ENCODE assay signal across 8 mouse cellular contexts in the genomic region with DNA sequence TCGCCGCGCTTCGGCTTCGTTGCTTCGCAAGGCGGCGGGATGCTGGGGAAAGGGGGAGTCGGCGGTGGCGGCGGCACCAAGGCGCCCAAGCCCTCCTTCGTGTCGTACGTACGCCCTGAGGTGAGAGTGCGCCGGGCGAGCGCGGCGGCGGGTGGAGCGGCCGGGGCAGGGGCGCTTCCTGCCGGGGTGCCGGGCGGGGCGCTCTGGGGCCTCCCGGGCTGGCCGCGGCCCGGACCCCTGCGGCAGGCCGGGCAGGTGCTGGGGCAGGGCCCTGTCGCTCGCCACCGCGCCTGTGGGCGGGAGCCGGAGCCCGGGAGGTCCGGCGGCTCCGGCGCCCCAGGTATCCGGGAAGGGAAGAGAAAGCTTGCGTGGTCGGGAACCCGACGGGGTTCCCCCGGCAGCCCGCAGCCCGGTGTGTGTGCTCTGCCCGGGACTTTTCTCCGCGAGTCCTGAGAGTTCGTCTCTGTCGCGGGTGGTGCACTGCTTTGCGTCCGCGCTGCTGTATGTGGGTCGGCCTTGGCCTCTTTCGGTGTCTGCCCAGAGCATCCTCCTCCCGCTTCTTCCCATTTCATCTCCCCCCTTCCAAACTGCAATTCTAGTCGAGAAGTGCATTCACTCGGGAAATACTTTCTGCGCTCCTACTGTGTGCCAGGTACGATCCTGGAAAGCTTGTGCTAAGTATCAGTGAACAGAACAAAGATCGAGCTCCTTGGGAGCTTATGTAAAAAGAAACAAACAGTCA. TPM values are rescaled to one million over a fixed set of nuclear protein-coding genes. Genes with fewer than 3 reads are reported as not detected.
DNase-seq lines count a peak whose midpoint lies in the region; ATAC-seq and TF ChIP-seq lines count a peak whose summit lies in the region.

No protein-coding gene starts in this region.

- no peaks in the 10 kb centered on the region for H3K27me3 ChIP-seq in C2C12 (ENCODE audit: control insufficient read depth, insufficient read depth, insufficient read length)
- H3K27me3 ChIP-seq in hindbrain, postnatal 0 days (ENCODE audit: insufficient read depth, low read length), result no peaks in the 10 kb centered on the region

- peak; percentile 80 for ATAC-seq in hindbrain, postnatal 0 days
- peak; percentile 17 for ATAC-seq in megakaryocyte, adult 5-6 weeks (ENCODE audit: poor library complexity, severe bottlenecking)

- DNase-seq in gastrocnemius, adult 2 months, result no peak
- no peak for DNase-seq in gastrocnemius, postnatal 25 days
- peak; percentile 45 for DNase-seq in embryo, embryonic 11 days
- peak; percentile 37 for DNase-seq in hindbrain, postnatal 0 days (ENCODE audit: low spot score)
- DNase-seq in urinary bladder, postnatal 14 days (ENCODE audit: low spot score), result no peak
- DNase-seq in urinary bladder, adult 2 months (ENCODE audit: low spot score), result no peak

- intact Hi-C loops in gastrocnemius, adult 2 months (cut with DNase I), result loop anchor here (5.0 kb wide), 2 partner anchors 37 to 117 kb away; partner anchors contain the start of genes 1810049J17Rik and Golph3

- peaks cover 54% of the 10 kb centered on the region for H3K79me2 ChIP-seq in C2C12 (ENCODE audit: control insufficient read depth, insufficient read depth)

- peak overlapping the region; percentile 97 for H3K27ac ChIP-seq in gastrocnemius, adult 2 months
- peak overlapping the region; percentile 90 for H3K27ac ChIP-seq in hindbrain, postnatal 0 days

- peak overlapping the region; percentile 65 for H3K4me2 ChIP-seq in hindbrain, postnatal 0 days (ENCODE audit: low read depth, low read length)

- WGBS in hindbrain, postnatal 0 days, result 2% methylated on average over 68 of the region's 73 CpGs

- H3K4me1 ChIP-seq in hindbrain, postnatal 0 days (ENCODE audit: insufficient read depth, low read length), result peaks cover 12% of the 10 kb centered on the region

- peak overlapping the region; percentile 95 for H3K4me3 ChIP-seq in gastrocnemius, adult 2 months
- peak overlapping the region; percentile 90 for H3K4me3 ChIP-seq in C2C12 (ENCODE audit: insufficient read depth, poor library complexity, severe bottlenecking)
- peak overlapping the region; percentile 98 for H3K4me3 ChIP-seq in hindbrain, postnatal 0 days (ENCODE audit: low read length)

- peaks cover 9% of the 10 kb centered on the region for H3K36me3 ChIP-seq in C2C12 (ENCODE audit: control insufficient read depth, insufficient read depth)
- no peaks in the 10 kb centered on the region for H3K36me3 ChIP-seq in hindbrain, postnatal 0 days (ENCODE audit: insufficient read depth, low read length)

- H3K9ac ChIP-seq in hindbrain, postnatal 0 days (replicated peaks; ENCODE audit: low read length), result peak overlapping the region; percentile 94

- no peak for TF ChIP-seq CTCF in gastrocnemius, adult 2 months (IDR thresholded peaks at IDR 0.05)
- no peak for TF ChIP-seq CTCF in C2C12 (IDR thresholded peaks at IDR 0.05; ENCODE audit: control insufficient read depth, insufficient read depth, insufficient read length)
- no peak for TF ChIP-seq CTCF in hindbrain, postnatal 0 days (IDR thresholded peaks at IDR 0.05; ENCODE audit: low read depth)

- H3ac ChIP-seq in C2C12 (ENCODE audit: control insufficient read depth, insufficient read length, low read depth), result peak overlapping the region; percentile 88

- H3K79me3 ChIP-seq in C2C12 (ENCODE audit: low read depth), result peaks cover 50% of the 10 kb centered on the region

- H3K9me3 ChIP-seq in hindbrain, postnatal 0 days (ENCODE audit: low read length), result no peaks in the 10 kb centered on the region

TF ChIP-seq in C2C12, 6 proteins besides CTCF, POLR2A, EP300 and RAD21:
- TF ChIP-seq FOSL1 (IDR thresholded peaks at IDR 0.05; ENCODE audit: insufficient read depth, low read length, poor library complexity, severe bottlenecking) (no peak), CEBPB (IDR thresholded peaks at IDR 0.05; ENCODE audit: low read depth) (no peak), MYOD1 (IDR thresholded peaks at IDR 0.05; ENCODE audit: control insufficient read depth, insufficient read length, low read depth) (no peak)

RNA-seq across cellular contexts. Expression of gene Mtmr12, which starts 0.5 kb away (rescaled TPM):
- 1 to 10 TPM; 3.5 to 5.6 TPM for total RNA-seq in gastrocnemius, adult 2 months (2021)
- total RNA-seq in gastrocnemius, postnatal 25 days (2021), result 1 to 10 TPM; 3.1 to 4.7 TPM
- polyA plus RNA-seq in C2C12 (2012; fragmentation: generic; extraction: Trizol), result 7.9 TPM
- 10.7 and 12.6 TPM in 2 replicates for total RNA-seq in hindbrain, postnatal 0 days (2014; rRNA removed)
- polyA plus RNA-seq in hindbrain, postnatal 0 days (2015; fragmentation: Nextera tagmentation; extraction: Ambion mirVana), result 5.5 and 5.7 TPM in 2 replicates
- 16.1 and 17.4 TPM in 2 replicates for total RNA-seq in megakaryocyte, adult 5-6 weeks (2015)
- 20.6 and 23.3 TPM in 2 replicates for total RNA-seq in megakaryocyte, adult 5-6 weeks (2017)
- polyA plus RNA-seq in urinary bladder, adult 2 months (2012; rRNA removed), result 13.7 and 14.0 TPM in 2 replicates

Comparison
In these comparisons a context has a peak if more than half of its experiments do, and no peak if none do; other contexts are left out.
1. DNase-seq: peak in embryo, embryonic 11 days (single experiment) and hindbrain, postnatal 0 days (single experiment); none in gastrocnemius, adult 2 months (single experiment), gastrocnemius, postnatal 25 days (single experiment), urinary bladder, postnatal 14 days (single experiment) and urinary bladder, adult 2 months (single experiment).
2. Peak in every context shown above with its lines, with median percentiles within 50 percentile points of each other: H3K4me3 ChIP-seq.